ENCODE assay signal across 17 mouse cellular contexts in the genomic region with DNA sequence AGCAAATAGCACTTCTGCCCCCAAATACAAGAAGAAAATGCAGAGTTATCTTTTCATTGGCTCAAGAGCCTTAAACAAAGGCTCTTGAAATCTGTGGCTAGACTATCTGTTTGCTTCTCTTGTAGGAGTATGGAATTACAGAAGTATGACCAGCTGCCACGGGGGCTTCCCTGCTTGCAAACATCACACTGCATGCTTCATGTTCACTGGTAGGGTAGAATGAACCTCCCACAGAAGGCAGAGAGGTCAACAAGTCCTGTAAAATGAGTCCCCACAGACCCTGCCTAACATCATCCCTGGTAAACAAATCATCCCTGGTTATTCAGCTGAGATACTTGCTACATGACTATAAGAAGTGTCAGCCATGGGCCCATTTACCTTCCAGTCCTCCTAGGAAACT.
"Had no signal": no experiment of that assay in that cellular context is flagged by ENCODE, and none has a peak within 500 bp of the region (broad histone marks: within the 10 kb centered on the region; RNA-seq: fewer than 3 reads in every experiment).

No protein-coding gene starts in this region.

- ATAC-seq: lung, postnatal 0 days; midbrain, embryonic 13.5 days; midbrain, embryonic 15.5 days had no signal

- H3K27me3 ChIP-seq: lung, embryonic 15.5 days; midbrain, embryonic 13.5 days; midbrain, embryonic 15.5 days; neural tube, embryonic 12.5 days; stomach, embryonic 15.5 days had no signal

- H3K27ac ChIP-seq: lung, embryonic 15.5 days; macrophage; midbrain, embryonic 13.5 days; midbrain, embryonic 15.5 days; neural tube, embryonic 12.5 days; stomach, embryonic 15.5 days; stomach, postnatal 0 days had no signal

- DNase-seq: lung, adult 18-20 months; lung, postnatal 14 days; lung, postnatal 36 days; right cerebral cortex, postnatal 14 days; thymus, adult 2 months; thymus, postnatal 25 days; thymus, postnatal 4 days had no signal

- H3K36me3 ChIP-seq: lung, embryonic 15.5 days; midbrain, embryonic 13.5 days; midbrain, embryonic 15.5 days; neural tube, embryonic 12.5 days; stomach, embryonic 15.5 days had no signal

- H3K9me3 ChIP-seq: lung, embryonic 15.5 days; megakaryocyte, embryonic 14.5 days; midbrain, embryonic 15.5 days; neural tube, embryonic 12.5 days; stomach, embryonic 15.5 days had no signal

- H3K4me1 ChIP-seq: megakaryocyte, embryonic 14.5 days; midbrain, embryonic 15.5 days; stomach, embryonic 15.5 days had no signal

- H3K9ac ChIP-seq: lung, embryonic 15.5 days; midbrain, embryonic 13.5 days; midbrain, embryonic 15.5 days; neural tube, embryonic 12.5 days; stomach, embryonic 15.5 days had no signal

- H3K4me2 ChIP-seq: lung, embryonic 15.5 days; midbrain, embryonic 11.5 days; midbrain, embryonic 13.5 days; midbrain, embryonic 15.5 days; neural tube, embryonic 12.5 days; stomach, embryonic 15.5 days had no signal

- H3K4me3 ChIP-seq: lung, embryonic 15.5 days; megakaryocyte, embryonic 14.5 days; midbrain, embryonic 13.5 days; midbrain, embryonic 15.5 days; neural tube, embryonic 12.5 days; stomach, embryonic 15.5 days had no signal
